Mouse (Mus musculus) midbrain, embryonic 10.5 days (tissue): ENCODE data around the gene Mtfr1l. TPM values are rescaled to one million over a fixed set of nuclear protein-coding genes. Genes with fewer than 3 reads are reported as not detected.

ENCODE experiments used
- DNase-seq: peaks from one replicate; pipeline ENCODE4 v3.0.0-alpha.2; 2017; ENCODE audit warnings: low spot score
- H3K27ac ChIP-seq: fragments of 300-500 bp; sonication (generic); replicated peaks from 2 replicates; pipeline ENCODE4 v1.5.1; 2016; ENCODE audit warnings: mild to moderate bottlenecking
- H3K27me3 ChIP-seq: fragments of 300-500 bp; sonication (generic); 2 replicates; pipeline ENCODE4 v1.6.1; 2016; ENCODE audit warnings: low read depth, mild to moderate bottlenecking; ENCODE audit not compliant: poor library complexity, severe bottlenecking
- H3K36me3 ChIP-seq: fragments of 300-500 bp; sonication (generic); 2 replicates; pipeline ENCODE4 v1.6.1; 2016; ENCODE audit warnings: mild to moderate bottlenecking, moderate library complexity
- H3K4me1 ChIP-seq: fragments of 300-500 bp; sonication (generic); 2 replicates; pipeline ENCODE4 v1.6.1; 2016
- H3K4me3 ChIP-seq: fragments of 300-500 bp; sonication (generic); 2 replicates; pipeline ENCODE4 v1.5.1; 2016; ENCODE audit warnings: mild to moderate bottlenecking, moderate library complexity
- H3K9me3 ChIP-seq: fragments of 300-500 bp; sonication (generic); replicated peaks from 2 replicates; pipeline ENCODE4 v1.6.1; 2016; ENCODE audit warnings: mild to moderate bottlenecking
- WGBS: fragments of 180-500 bp; shearing (Covaris S2); methylation state at CpG from one replicate; pipeline ENCODE4 v1.1.7; 2016; 5-methylcytosine and 5-hydroxymethylcytosine counted together
- polyA plus RNA-seq: library from polyadenylated mRNA; unstranded; fragments of >200 nt; fragmentation: Nextera tagmentation; extraction: Ambion mirVana; gene quantifications from 2 replicates; pipeline ENCODE4 v1.2.1, GENCODE M21; 2016

Gene Mtfr1l
- polyA plus RNA-seq, 1 experiment from 2014 or later: 120 TPM

- H3K4me3 ChIP-seq: no peak overlapping the region
- no peaks in the 10 kb centered on the region for H3K9me3 ChIP-seq
- peaks cover 12% of the 10 kb centered on the region for H3K27me3 ChIP-seq
- H3K36me3 ChIP-seq: no peaks in the 10 kb centered on the region
- no peak overlapping the region for H3K27ac ChIP-seq
- no peak for DNase-seq
- peaks cover 23% of the 10 kb centered on the region for H3K4me1 ChIP-seq
- 87% methylated on average over 6 of the region's 6 CpGs for WGBS
Observed at GRCm38 (mm10) chr4:134491716-134492115, 43.5 kb downstream of the Mtfr1l start.

GRCm38 (mm10) chr4:134489986-134490665 is 45.1 kb downstream of the Mtfr1l start:
- no peak overlapping the region for H3K4me3 ChIP-seq
- WGBS: 93% methylated on average over 11 of the region's 11 CpGs

GRCm38 (mm10) chr4:134488211-134488610 is 47.0 kb downstream of the Mtfr1l start:
- 0 out of 2 replicates have a peak, but pooled peaks cover 2% of the 10 kb centered on the region for H3K27me3 ChIP-seq
- no peak overlapping the region for H3K27ac ChIP-seq
- no peaks in the 10 kb centered on the region for H3K36me3 ChIP-seq
- no peaks in the 10 kb centered on the region for H3K9me3 ChIP-seq
- no peak overlapping the region for H3K4me3 ChIP-seq
- peaks cover 5% of the 10 kb centered on the region for H3K4me1 ChIP-seq
- no peak for DNase-seq
- WGBS: 91% methylated on average over 5 of the region's 5 CpGs

More at GRCm38 (mm10) chr4:134489986-134490665, 45.1 kb downstream of the Mtfr1l start:
- Histone ChIP-seq H3K4me1 (peaks cover 9% of the 10 kb centered on the region), H3K27me3 (no peaks in the 10 kb centered on the region), H3K9me3 (no peaks in the 10 kb centered on the region), H3K27ac (no peak overlapping the region), H3K36me3 (no peaks in the 10 kb centered on the region)
- no peak for DNase-seq

- Histone ChIP-seq H3K27me3 (peaks cover 9% of the 10 kb centered on the region; the same call in 1 of the 2 replicates), H3K4me3 (no peak overlapping the region), H3K4me1 (0 out of 2 replicates have a peak, but pooled peaks cover 5% of the 10 kb centered on the region), H3K27ac (no peak overlapping the region), H3K9me3 (no peaks in the 10 kb centered on the region), H3K36me3 (no peaks in the 10 kb centered on the region)
- 87% methylated on average over 5 of the region's 5 CpGs for WGBS
- no peak for DNase-seq
Observed at GRCm38 (mm10) chr4:134485151-134485900, 49.9 kb downstream of the Mtfr1l start.

- H3K9me3 ChIP-seq: no peaks in the 10 kb centered on the region
- 86% methylated on average over 10 of the region's 10 CpGs for WGBS
- no peak overlapping the region for H3K4me3 ChIP-seq
- H3K27ac ChIP-seq: no peak overlapping the region
- DNase-seq: no peak
- no peaks in the 10 kb centered on the region for H3K36me3 ChIP-seq
- H3K27me3 ChIP-seq: peaks cover 9% of the 10 kb centered on the region; the same call in 1 of the 2 replicates
- H3K4me1 ChIP-seq: 0 out of 2 replicates have a peak, but pooled peaks cover 5% of the 10 kb centered on the region
Observed at GRCm38 (mm10) chr4:134484231-134484630, 51.0 kb downstream of the Mtfr1l start.

- 63% methylated on average over 6 of the region's 6 CpGs for WGBS
- DNase-seq: no peak
- Histone ChIP-seq H3K27me3 (peaks cover 9% of the 10 kb centered on the region; the same call in 1 of the 2 replicates), H3K27ac (no peak overlapping the region), H3K4me3 (no peak overlapping the region), H3K4me1 (peaks cover 9% of the 10 kb centered on the region), H3K36me3 (no peaks in the 10 kb centered on the region), H3K9me3 (no peaks in the 10 kb centered on the region)
Observed at GRCm38 (mm10) chr4:134483696-134484095, 51.5 kb downstream of the Mtfr1l start.

- Histone ChIP-seq H3K27ac (no peak overlapping the region), H3K4me3 (no peak overlapping the region), H3K9me3 (no peaks in the 10 kb centered on the region), H3K27me3 (peaks cover 9% of the 10 kb centered on the region; the same call in 1 of the 2 replicates), H3K4me1 (peaks cover 14% of the 10 kb centered on the region), H3K36me3 (no peaks in the 10 kb centered on the region)
- WGBS: 72% methylated on average over 6 of the region's 6 CpGs
- DNase-seq: no peak
Observed at GRCm38 (mm10) chr4:134483078-134483688, 52.0 kb downstream of the Mtfr1l start.

GRCm38 (mm10) chr4:134482442-134482841 is 52.7 kb downstream of the Mtfr1l start:
- WGBS: 83% methylated on average over 8 of the region's 8 CpGs
- no peaks in the 10 kb centered on the region for H3K9me3 ChIP-seq
- no peak overlapping the region for H3K4me3 ChIP-seq
- H3K36me3 ChIP-seq: peaks cover 3% of the 10 kb centered on the region; the same call in 1 of the 2 replicates
- H3K27ac ChIP-seq: no peak overlapping the region
- H3K4me1 ChIP-seq: peaks cover 19% of the 10 kb centered on the region
- no peak for DNase-seq
- H3K27me3 ChIP-seq: peaks cover 9% of the 10 kb centered on the region; the same call in 1 of the 2 replicates

GRCm38 (mm10) chr4:134481270-134481669 is 53.9 kb downstream of the Mtfr1l start:
- no peak overlapping the region for H3K4me3 ChIP-seq
- peaks cover 9% of the 10 kb centered on the region; the same call in 1 of the 2 replicates for H3K27me3 ChIP-seq
- WGBS: 65% methylated on average over 6 of the region's 6 CpGs
- no peak for DNase-seq
- H3K9me3 ChIP-seq: no peaks in the 10 kb centered on the region
- H3K4me1 ChIP-seq: peaks cover 19% of the 10 kb centered on the region
- no peak overlapping the region for H3K27ac ChIP-seq
- peaks cover 15% of the 10 kb centered on the region for H3K36me3 ChIP-seq

- no peaks in the 10 kb centered on the region for H3K9me3 ChIP-seq
- no peak overlapping the region for H3K4me3 ChIP-seq
- DNase-seq: peak; percentile 78
- WGBS: 21% methylated on average over 6 of the region's 6 CpGs
- H3K36me3 ChIP-seq: peaks cover 19% of the 10 kb centered on the region
- peaks cover 9% of the 10 kb centered on the region; the same call in 1 of the 2 replicates for H3K27me3 ChIP-seq
- H3K4me1 ChIP-seq: peaks cover 19% of the 10 kb centered on the region
- H3K27ac ChIP-seq: no peak overlapping the region
Observed at GRCm38 (mm10) chr4:134480864-134481263, 54.3 kb downstream of the Mtfr1l start.

- Histone ChIP-seq H3K27ac (no peak overlapping the region), H3K4me1 (peaks cover 19% of the 10 kb centered on the region), H3K9me3 (no peaks in the 10 kb centered on the region), H3K36me3 (peaks cover 29% of the 10 kb centered on the region), H3K27me3 (peaks cover 9% of the 10 kb centered on the region; the same call in 1 of the 2 replicates), H3K4me3 (no peak overlapping the region)
- WGBS: 90% methylated on average over 4 of the region's 4 CpGs
- DNase-seq: no peak
Observed at GRCm38 (mm10) chr4:134479839-134480238, 55.3 kb downstream of the Mtfr1l start.

GRCm38 (mm10) chr4:134478031-134478430 is 57.2 kb downstream of the Mtfr1l start:
- Histone ChIP-seq H3K4me1 (peaks cover 20% of the 10 kb centered on the region), H3K27me3 (peaks cover 5% of the 10 kb centered on the region; the same call in 1 of the 2 replicates), H3K36me3 (peaks cover 44% of the 10 kb centered on the region), H3K4me3 (no peak overlapping the region), H3K9me3 (no peaks in the 10 kb centered on the region), H3K27ac (no peak overlapping the region)
- WGBS: 10% methylated on average over 9 of the region's 9 CpGs
- peak; percentile 87 for DNase-seq
